Mouse (Mus musculus) lung, postnatal 0 days (tissue): ENCODE measurements at regions not wholly inside any gene's neighbourhood (a gene's known extent, or its start where the extent isn't known, plus 50 kb on each side); places are given as distances from the start of the nearest gene placed in this dataset.

ENCODE experiments used
- CTCF ChIP-seq: IDR thresholded peaks from 2 replicates; pipeline ENCODE4 v1.5.1; 2016; ENCODE audit warnings: antibody characterized with exemption, mild to moderate bottlenecking
- EP300 ChIP-seq: IDR thresholded peaks from 2 replicates; pipeline ENCODE4 v1.6.1; 2016; ENCODE audit warnings: antibody characterized with exemption, mild to moderate bottlenecking, control low read depth

GRCm38 (mm10) chr13:82424732-82425341, 642.0 kb downstream of the Cetn3 start:
- TF ChIP-seq CTCF (no peak), EP300 (no peak)
